Mouse (Mus musculus): ENCODE data around the gene Lrmda. TPM values are rescaled to one million over a fixed set of nuclear protein-coding genes. Genes with fewer than 3 reads are reported as not detected.

Lrmda gene
- total RNA-seq, 2 experiments from 2014 or later, result 3.7 to 3.9 TPM

DNA sequence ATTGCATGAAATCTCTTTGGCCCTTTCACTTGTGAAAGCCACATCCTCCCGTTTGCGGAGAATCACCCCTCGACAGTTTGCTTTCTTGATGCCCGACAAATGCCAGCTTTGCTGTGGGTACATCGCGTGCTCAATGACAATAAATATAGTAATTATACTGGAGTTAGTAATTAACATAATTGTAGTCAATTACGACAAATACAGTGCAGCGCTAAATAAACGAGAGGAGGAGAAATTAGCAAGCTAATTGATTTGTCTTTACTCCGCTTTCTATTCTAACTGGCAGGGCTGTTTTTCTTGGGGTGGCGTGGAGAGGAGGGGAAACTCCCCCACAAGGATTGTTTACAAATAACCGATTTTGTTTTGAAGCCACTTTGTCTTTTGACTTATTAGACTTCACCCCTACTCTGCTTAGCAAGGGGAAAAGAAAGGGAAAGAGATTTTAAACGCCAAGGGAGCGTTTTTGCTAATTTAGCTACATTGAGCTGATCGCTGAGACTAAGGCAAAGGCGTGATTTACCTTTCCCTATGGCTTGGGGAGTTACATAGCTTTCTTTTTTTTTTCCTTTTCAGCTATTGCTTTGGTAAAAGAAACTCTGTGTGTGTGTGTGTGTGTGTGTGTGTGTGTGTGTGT is 18.1 kb downstream of the Lrmda start:
- DNase-seq (ENCODE audit: low spot score in 2 of 2), result no peak

DNA sequence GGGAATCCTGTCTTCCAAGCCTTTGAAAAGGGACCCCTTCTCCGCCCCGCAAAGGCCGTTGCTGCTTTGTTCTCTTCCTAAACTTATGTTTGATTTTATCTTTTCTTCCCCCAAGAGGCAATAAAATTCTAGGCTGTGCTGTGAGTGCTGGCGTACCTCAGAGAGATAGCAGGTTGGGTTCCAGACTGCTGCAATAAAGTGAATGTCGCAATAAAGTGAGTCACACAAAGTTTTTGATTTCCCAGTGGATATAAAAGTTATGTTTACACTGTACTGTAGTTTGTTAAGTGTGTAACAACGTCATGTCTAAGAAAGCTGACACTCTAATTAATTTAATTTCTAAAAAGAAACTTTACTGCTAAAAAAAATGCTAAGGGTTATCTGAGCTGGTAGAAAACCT is 22.6 kb downstream of the Lrmda start:
- DNase-seq (ENCODE audit: low spot score in 2 of 2), result no peak

DNA sequence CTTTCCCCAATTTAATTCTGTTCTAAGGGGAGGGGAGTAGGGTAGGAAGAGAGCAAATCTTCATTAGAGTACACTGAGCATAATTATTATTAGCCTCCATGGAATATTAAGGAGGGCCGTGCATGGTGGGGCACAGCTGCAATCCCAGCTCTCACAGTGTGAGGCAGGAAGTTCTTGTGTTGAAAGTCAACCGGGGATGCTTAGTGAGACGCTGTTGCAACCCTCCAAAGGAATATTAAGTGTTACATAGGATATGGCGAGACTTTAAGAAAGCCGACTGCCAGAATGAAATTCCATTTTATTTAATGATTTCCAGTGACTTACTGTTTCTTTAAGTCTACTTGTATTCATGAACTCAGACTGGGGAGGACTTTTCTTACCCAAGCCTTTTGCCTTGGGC is 23.9 kb downstream of the Lrmda start:
- no peak for DNase-seq (ENCODE audit: low spot score in 2 of 2)

DNA sequence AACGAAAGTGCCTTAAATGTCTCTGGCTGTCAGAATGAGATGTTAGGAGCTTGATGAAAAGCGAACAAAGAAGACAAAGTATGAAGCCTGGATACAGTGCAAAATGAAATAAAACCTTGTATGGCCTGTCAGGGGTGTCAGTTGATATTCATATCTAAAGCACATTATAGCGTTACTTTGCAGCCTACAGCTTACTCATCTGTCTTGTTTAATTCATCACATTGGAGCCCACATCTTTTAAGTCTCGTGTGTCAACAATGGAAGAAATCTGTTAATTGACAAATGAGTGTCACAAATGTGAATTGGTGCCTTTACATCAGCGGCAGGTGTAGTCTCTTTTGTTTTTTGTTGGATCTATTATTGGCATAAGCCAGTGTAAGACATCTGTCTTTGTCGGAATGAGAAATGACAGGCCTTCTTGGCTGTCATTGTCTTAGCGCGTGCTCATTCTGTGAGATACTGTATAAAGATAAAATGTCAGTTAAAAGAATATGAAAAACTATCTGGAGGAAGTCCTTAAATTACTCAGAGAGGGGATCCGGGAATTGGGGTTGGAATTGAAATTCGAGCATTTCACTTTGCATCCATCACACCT is 26.8 kb downstream of the Lrmda start:
- DNase-seq (ENCODE audit: low spot score in 2 of 2), result no peak

DNA sequence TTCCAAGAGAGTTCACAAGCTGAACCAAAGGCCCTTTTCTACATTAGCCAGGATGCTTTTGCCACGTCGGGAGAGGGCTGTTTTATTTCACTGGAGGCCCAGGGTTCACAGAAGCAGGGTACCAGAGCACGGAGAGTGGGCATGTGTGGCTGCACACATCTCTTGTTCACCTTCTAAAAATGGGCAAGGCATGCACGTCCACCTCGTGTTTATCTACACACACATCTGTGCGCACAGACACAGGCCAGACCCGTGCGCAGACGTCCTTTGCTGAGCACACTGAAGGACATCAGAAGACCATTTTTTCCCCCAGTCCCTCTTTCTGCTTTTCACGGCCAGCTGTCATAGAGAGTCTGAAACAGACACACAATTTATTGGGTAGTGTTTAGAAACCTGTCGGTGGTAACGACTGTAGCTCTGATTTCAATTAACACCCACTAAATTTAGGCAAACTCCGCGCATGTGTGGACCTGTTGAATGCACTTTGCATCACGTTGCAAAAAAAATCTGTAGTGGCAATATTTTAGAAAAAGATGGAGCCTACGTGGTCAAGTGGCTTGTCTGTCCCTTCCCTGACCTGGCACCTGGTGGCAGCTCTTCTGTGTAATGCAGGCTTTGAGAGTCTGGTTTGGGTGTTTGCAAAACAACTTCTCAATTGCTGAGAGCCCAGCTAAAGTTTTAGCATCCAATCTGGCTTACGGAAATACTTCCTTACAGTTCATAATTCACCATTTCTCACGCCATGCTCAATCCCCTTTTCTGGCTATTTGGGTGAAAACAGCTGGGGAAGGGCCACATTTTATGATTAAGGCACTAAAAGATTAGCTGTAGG is 28.8 kb downstream of the Lrmda start:
- no peak for DNase-seq (ENCODE audit: low spot score in 2 of 2)

DNA sequence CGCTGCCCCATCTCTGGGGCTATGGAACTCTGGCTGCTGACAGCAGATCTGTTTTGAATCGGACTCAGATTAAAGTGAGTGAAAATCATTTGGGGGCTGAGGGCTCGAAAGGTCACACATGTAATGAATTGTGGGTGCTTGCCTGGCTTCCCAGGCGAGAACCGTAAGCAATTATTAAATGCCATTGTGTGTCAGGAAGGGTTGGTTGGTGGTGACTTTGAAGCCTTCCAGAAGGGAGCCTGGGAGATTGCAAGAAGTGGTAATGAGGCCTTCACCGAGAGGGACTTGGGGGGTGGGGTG is 29.3 kb downstream of the Lrmda start:
- no peak for DNase-seq (ENCODE audit: low spot score in 2 of 2)

DNA sequence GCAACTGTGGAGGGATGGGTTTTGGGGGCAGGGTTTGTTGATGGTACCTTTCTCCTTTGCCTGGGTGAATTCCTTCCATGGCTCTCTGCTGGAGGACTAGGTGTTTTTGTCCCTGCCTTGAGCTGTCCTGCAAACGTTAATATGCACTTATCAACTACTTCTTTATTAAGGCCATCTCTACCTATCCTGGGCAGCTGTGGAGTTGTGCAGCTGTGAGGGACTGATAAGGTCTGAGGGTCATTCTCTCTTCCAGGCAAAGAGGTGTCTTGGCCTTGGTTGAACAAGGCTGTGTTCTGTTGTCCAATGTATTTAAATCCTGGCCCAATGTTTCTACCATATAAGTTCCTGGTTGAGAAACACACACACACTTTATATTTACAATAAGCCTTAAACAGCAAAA is 29.8 kb downstream of the Lrmda start:
- DNase-seq (ENCODE audit: low spot score in 2 of 2), result no peak

DNA sequence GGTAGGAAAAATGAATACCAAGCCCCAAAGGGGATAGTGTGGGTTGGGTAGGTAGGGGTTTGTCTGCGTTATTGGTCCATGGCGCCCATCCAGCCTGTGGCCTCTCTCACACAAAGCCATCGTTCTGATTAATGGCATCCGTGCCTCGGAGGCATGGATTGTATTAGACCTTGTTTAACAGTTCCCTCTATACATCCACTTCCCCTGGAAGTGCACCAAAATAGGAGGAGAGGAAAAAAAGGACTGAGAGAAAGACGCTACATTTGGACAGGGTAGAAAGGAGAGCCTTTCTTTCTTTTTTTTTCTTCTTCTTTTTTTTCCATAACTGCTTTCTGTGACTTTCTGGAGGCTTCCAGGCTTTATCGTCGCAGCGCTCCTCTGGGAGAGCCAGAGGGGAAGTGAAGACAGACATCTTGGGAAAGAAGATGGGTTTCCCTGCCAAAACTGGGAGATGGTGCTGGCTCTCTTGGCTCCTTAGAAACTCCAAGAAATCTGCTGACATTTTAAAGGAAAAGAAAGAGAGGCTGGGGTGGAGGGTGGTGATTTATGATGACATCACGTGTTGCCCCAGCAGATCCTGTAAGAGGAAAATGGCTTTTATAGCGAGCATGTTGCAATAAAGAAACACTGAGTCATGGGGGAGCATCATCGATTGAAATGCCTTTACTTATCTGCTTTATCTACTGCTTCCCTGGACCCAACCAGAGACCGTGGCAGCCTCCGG is 32.6 kb downstream of the Lrmda start:
- no peak for DNase-seq (ENCODE audit: low spot score in 2 of 2)

DNA sequence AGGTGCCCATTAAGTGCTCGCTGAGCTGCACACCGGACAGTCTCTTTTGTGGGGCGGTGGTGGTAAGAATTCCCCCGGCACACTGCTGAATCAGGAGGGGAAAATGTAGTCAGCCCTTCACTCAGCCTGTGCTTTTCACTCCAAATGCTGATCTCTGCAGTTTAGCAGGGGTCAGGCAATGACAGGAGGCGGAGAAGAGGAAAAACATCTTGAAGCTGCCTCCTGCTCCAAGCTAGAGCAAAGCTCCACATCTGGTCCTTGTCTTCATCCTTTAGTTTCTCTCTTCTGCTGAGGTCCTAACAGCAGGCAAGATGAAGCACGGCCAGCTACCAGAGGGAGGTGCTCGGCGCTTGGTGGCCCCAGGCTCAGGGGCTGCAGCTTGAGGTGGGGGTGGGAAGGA is 36.1 kb downstream of the Lrmda start:
- DNase-seq (ENCODE audit: low spot score in 2 of 2), result no peak

DNA sequence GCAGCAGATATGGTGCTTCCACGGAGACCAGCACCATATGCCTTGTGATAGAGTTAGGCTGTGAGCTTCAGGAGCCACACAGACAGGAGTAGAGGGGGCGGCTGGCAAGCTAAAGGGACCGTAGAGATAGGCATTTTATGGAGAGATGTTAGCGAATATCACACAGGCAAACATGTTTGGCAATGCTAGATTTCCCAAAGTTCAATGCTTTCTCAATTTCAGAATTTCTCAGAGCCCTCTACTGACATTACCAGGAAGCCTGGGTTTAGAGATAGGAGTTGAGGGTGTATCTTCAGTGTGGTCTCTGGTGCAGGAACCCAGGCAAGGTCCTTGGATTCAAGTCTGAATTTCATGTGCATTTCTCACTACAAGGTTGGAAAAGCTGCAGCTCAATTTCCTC is 36.7 kb downstream of the Lrmda start:
- no peak for DNase-seq (ENCODE audit: low spot score in 2 of 2)

DNA sequence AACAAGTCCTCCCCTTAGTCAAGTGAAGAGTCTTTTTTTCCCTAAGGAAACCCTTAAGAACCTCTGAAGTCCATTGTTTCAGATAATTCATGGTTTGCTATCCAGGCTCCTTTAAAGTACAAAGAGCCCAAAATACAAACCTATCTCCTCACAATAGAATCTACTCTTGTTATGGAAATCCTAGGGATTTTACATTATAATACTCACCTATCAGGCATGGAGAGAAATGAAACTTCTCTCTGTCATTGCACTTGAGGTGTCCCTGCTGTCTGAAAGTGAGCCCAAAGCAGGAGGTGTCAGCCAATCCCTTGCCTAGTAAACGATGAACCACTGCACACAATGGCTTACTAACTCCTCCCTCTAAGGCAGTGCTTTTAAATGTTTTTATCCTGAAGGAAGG is 39.2 kb downstream of the Lrmda start:
- DNase-seq (ENCODE audit: low spot score in 2 of 2), result no peak

DNA sequence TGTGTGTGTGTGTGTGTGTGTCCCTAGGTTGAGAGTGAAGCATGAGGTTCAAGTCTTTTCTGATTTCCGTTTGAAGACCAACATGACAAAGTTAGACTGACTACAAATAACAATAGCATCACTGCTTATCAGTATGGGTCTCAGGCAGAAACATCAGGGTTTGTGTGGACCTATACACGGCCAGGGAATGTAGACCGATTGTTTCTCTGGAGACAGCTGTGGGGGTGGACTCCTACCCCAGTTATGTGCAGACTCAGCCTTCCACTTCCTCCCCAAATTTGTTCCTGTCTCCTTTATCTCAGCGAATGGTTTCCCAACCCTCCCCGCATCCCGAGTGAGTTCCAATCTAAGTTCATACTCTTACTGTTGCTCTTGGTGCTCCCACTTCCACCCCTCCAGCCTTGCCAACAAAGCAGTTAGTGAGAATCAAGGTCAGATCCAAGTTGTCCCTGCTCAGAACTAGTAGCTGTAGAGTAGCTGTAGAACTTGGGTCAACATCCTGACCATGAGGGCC is 39.9 kb downstream of the Lrmda start:
- no peak for DNase-seq (ENCODE audit: low spot score in 2 of 2)

DNA sequence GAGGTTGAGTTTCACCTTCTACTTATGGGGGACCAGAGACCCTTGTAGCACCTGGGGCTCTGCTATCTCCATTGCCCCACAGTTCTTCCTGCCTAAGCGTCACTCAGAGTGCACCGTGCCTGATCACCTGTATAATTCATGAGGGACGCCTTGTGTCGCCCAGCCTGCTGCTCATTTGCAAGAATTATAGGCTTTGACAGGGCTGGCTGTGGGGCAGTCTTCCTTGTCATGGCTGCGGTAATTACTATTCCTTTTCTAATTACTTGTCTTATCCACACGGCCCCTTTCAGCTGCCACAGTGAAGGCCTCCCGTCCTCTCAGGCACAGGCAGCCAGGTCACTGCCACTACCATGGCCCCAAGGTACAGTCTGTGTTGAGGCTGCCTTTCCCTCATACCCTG is 41.3 kb downstream of the Lrmda start:
- DNase-seq (ENCODE audit: low spot score in 2 of 2), result no peak

DNA sequence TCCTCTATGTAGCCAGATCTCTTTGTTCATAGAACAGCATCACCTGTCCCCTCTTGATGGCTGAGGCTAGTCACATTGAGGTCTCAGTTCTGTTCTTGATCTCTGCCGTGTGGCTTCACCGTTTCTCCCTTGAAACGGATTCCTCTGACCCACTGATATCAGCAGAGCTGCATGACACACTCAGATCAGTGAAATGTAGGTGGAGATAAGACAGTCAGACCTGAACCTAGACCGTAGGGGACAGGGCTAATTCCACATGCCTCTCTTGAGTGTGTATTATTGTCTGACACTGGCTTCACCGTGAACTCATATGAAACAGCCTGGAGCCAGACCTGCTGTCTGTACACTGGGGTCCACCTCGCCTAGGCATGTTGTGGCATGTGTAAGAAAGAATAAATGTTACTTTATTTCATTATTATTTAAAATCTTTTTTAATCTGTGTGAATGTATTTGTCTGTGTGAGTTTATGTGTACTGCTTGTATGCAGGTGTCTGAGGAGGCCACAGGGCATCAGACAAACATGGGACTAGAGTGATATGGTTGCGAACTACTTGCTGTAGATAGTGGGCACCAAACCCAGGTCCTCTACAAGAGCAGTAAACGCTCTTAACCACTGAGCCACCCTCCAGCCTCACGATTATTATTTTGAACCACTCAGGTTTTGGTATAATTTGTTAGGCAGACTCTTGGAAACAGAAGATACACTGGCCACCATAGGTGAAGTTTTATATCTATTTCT is 42.8 kb downstream of the Lrmda start:
- DNase-seq (ENCODE audit: low spot score in 2 of 2), result no peak

DNA sequence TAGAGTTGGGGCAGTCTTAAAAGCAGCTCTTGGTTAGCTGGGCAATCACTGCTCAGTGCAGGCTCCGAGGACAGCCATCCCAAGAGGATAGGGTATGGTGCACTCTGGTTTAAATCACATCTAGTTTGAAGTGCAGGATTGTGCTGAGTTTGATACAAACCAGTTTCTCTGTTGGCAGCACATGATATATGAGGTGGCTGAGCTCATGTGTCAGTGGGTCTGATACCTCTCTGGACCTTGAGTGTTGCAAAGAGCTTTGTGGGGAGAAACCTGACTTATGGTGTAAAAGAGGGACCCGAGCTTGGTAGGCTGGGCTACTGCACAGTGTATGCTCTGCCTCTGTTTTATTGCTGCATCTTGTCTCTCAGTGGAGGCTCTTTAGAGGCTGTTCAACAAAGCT is 49.7 kb downstream of the Lrmda start:
- DNase-seq (ENCODE audit: low spot score in 2 of 2), result no peak

DNA sequence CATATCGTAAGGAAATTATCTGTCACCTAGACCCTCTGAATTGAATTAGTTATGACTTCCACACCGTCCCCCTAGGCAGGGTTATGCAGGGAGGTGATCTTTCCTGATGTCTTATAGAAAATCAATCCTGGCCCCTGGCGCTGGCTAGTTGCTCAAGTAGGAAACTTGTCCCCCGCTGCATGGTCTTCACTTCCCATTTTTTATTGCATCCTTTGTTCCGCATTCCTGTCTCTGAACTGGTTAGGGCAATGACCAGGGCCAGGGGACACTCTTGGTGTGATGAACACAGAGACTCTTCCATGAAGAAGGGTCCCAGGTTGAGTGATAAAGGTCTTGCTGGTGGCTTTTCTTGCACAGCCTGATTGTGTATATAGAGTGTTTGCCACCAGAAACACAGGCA is 53.9 kb downstream of the Lrmda start:
- no peak for DNase-seq (ENCODE audit: low spot score in 2 of 2)

DNA sequence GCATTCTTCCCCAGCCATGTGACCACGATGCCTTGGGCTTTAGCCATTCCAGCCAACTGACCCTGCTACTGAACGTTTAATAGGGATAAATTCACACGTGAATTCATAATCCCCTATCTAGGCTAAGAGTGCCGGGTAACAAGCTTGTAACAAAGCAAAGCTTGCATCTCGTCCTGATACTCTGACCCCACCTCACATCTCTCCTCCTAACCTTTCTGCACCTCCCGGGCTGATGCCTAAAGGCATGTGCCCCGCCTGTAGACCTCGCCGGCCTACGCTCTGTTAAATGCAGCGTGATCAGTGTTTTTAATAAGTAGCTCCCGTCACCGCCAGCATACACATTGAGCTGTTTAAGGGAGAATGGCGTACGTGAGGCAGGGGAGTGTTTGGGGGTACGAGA is 54.7 kb downstream of the Lrmda start:
- no peak for DNase-seq (ENCODE audit: low spot score in 2 of 2)

DNA sequence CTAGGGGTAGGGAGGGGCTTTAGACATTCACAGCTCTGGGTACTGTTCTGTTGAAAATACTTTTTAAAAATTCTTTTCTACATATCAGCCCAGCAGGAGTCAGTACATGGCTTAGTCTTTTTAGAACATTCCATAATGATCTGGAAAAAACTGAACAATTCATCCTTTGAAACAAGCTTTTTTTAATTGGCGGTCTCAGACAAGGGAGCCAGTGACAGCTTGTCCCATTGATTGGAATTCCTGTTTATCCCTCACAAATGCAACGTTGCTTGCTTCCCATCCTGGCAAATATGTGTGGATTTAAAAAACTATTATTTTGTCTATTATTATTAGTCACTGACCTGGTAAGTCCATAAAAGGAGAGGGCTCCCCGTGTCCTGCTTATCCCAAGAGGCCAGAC is 64.4 kb downstream of the Lrmda start:
- DNase-seq (ENCODE audit: low spot score in 2 of 2), result no peak

DNA sequence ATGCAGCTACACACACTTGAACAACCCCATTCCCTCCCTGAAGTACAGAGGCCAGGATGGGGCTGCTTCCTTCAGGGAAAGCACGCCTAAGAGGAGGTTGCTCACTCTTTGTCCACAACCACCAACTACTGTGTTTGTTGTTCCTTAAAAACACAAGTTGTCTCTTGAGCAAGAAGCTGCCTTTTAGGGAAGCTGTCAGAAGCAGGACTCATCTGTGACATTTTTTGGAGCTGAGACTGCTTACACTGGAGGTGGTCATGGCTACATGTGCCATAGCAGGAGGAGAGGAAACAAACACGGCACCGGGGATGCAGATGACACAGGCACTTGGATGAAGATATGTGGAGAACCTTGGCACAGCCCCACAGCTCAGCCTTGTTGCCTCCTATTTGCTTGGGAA is 65.9 kb downstream of the Lrmda start:
- DNase-seq (ENCODE audit: low spot score in 2 of 2), result no peak

DNA sequence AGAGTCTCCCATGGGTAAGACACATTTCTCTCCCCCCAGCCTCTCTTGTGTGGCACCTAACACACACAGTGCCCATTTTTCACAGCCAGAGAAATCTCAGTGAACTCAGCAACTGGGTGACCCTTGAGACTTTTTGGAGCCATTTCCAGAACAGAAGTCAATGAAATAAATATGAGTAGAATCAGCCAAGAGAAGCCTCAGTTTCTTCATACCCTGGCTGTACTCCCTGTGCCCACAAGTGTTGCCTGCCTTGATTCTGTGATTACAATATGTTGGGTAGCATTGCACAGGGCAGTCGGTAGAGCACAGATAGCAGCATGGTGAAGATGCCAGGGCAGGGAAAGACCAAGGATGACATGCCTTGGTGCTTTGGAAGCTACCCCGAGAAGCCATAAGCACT is 69.1 kb downstream of the Lrmda start:
- no peak for DNase-seq (ENCODE audit: low spot score in 2 of 2)

DNA sequence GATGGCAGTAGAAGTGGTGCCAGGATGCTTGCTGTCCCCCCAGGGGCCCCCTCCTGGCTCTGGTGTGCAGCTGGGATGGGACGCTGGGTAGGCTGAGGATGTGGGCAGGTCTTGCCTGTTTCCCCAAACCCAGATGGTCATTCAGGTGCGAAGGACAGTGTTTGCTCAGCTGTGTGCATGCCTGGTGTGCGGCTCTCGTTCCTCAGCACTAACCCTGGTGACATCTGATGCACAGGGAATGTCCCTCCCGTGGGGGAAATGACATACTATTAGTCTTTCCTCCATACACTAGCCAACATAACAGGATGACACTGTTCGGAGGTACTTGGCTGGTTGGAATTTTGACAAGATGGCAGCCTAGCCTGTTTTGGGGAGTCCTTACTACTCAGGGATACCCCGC is 69.8 kb downstream of the Lrmda start:
- DNase-seq (ENCODE audit: low spot score in 2 of 2), result no peak

Data from adrenal gland, postnatal 4 days (tissue).